Mouse (Mus musculus): ENCODE measurements around the gene Iqsec1.

DNA sequence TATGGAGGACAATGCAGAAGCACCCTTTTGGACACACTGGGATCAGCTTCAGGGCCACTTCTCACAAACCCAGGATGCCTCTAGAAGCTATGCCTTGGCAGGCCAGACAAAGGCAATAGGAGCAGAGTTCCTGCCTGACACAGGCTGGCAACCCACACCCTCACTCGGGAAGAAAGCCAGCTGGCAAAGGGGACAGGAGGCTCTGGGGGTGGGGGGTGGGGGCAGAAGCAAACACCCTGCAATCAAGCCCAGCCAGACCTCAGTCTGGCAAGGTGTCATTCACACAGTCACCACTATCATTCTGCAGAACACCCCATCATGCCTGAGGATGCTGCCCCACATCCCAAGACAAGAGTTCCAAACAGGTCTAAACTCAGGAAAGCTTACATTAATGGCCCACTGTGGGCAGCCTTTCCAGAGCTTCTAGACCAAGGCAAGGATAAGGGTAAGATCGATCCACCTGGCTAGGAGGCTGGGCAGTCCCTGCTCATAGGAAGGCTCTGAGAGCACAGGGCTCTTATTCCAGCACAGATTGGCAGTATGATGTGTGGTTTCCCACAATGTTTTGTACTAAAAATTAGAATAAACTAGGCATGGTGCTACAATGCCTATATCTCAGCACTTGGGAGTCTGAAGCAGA is 283.7 kb downstream of the Iqsec1 start:
- TF ChIP-seq CTCF (IDR thresholded peaks at IDR 0.05; ENCODE audit: low read depth) (no peak), EP300 (optimal IDR thresholded peaks at IDR 0.05) (no peak)

All from stomach, postnatal 0 days (tissue).